Mouse (Mus musculus) lung, embryonic 14.5 days (tissue): ENCODE results near the gene Map3k5. TPM values are rescaled to one million over a fixed set of nuclear protein-coding genes. Genes with fewer than 3 reads are reported as not detected.

Source experiments
- ATAC-seq: fragments of 200-750 bp; cut with Nextera tagmentation; 2 replicates; pipeline ENCODE4 v1.8.0; 2017; ENCODE audit warnings: mild to moderate bottlenecking, moderate TSS enrichment, moderate library complexity; ENCODE audit not compliant: insufficient read depth
- DNase-seq: peaks from one replicate; pipeline ENCODE4 v3.0.0-alpha.2; 2015
- H3K27ac ChIP-seq: fragments of 300-500 bp; sonication (generic); 2 replicates; pipeline ENCODE4 v1.5.1; 2014; ENCODE audit warnings: low read depth, mild to moderate bottlenecking, moderate library complexity
- H3K27me3 ChIP-seq: fragments of 300-500 bp; sonication (generic); 2 replicates; pipeline ENCODE4 v1.6.1; 2014; ENCODE audit warnings: low read length, control low read depth; ENCODE audit not compliant: insufficient read depth
- H3K36me3 ChIP-seq: fragments of 300-500 bp; sonication (generic); 2 replicates; pipeline ENCODE4 v1.6.1; 2014; ENCODE audit warnings: control low read depth; ENCODE audit not compliant: insufficient read depth
- H3K4me1 ChIP-seq: fragments of 300-500 bp; sonication (generic); 2 replicates; pipeline ENCODE4 v1.6.1; 2014; ENCODE audit warnings: antibody characterized with exemption, control low read depth; ENCODE audit not compliant: insufficient read depth
- H3K4me2 ChIP-seq: fragments of 300-500 bp; sonication (generic); 2 replicates; pipeline ENCODE4 v1.6.1; 2014; ENCODE audit warnings: mild to moderate bottlenecking
- H3K4me3 ChIP-seq: fragments of 300-500 bp; sonication (generic); 2 replicates; pipeline ENCODE4 v1.5.1; 2014; ENCODE audit warnings: low read depth, low read length
- H3K9ac ChIP-seq: fragments of 300-500 bp; sonication (generic); 2 replicates; pipeline ENCODE4 v1.6.1; 2014
- H3K9me3 ChIP-seq: fragments of 300-500 bp; sonication (generic); 2 replicates; pipeline ENCODE4 v1.6.1; 2016; ENCODE audit warnings: low read depth, low read length, control low read depth
- CTCF ChIP-seq: IDR thresholded peaks from 2 replicates; pipeline ENCODE4 v1.5.1; 2016; ENCODE audit warnings: antibody characterized with exemption, low read depth
- WGBS: fragments of 180-500 bp; shearing (Covaris S2); extraction: QIAGEN DNeasy Blood & Tissue Kit; methylation state at CpG from one replicate; pipeline ENCODE4 v1.1.7; 2014; 5-methylcytosine and 5-hydroxymethylcytosine counted together
- polyA plus RNA-seq: library from polyadenylated mRNA; unstranded; fragments of >200 nt; fragmentation: Nextera tagmentation; extraction: Ambion mirVana; gene quantifications from 2 replicates; pipeline ENCODE4 v1.2.1, GENCODE M21; 2014

Gene Map3k5
- polyA plus RNA-seq, 1 experiment from 2014 or later: 2.5 TPM

DNA sequence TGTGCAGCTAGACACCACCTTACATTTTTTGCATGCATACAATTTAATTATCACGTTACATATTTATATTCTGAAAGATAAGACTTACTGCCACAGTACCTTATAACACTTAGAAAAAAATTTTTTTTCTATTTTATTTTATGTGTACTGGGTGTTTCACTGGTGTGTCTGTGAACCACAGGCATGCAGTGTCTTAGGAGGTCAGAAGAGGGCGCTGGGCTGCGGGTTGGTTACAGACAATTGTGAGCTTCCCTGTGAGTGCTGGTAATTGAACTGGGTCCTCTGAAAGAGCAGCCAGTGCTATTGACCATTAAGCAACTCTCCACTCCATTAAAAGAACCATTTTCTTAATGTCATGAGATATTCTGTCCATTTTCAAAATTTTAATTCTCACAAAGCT is 43.3 kb downstream of the Map3k5 start:
- H3K4me2 ChIP-seq: no peak overlapping the region
- H3K4me1 ChIP-seq: no peaks in the 10 kb centered on the region
- ATAC-seq (no peak), DNase-seq (no peak)
- TF ChIP-seq CTCF: 0 out of 2 replicates have a peak, but pooled peaks have one; percentile 6
- WGBS: 72% methylated on average over 3 of the region's 3 CpGs
- no peaks in the 10 kb centered on the region for H3K27me3 ChIP-seq
- no peak overlapping the region for H3K27ac ChIP-seq
- no peaks in the 10 kb centered on the region for H3K9me3 ChIP-seq
- H3K4me3 ChIP-seq: no peak overlapping the region
- H3K9ac ChIP-seq: no peak overlapping the region
- H3K36me3 ChIP-seq: no peaks in the 10 kb centered on the region

DNA sequence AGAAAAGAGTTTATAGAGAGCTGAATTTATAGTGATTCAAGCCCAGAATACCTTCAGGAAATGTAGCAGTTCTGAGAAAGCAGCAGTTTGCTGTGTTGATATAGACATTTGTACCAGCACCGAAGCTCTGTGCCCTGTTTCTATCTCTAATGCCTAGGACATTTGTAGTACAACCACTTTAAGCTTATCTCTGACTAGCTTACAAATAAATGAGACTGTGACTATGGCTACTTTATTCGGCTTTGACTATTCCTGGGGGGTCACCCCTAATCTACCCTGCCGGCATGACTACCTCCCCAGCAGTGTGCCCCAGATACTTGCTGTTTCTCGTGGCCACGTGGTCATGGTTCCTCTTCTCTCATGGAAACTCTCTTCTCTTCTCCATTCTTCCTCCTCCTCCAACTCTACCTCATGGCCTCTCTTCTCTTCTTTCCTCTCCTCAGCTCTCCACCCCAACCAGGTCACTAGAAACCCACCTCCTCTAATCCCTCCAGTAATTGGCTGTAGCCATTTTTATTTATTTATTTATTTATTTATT is 44.5 kb downstream of the Map3k5 start:
- no peak for TF ChIP-seq CTCF
- Histone ChIP-seq H3K27ac (no peak overlapping the region), H3K4me1 (no peaks in the 10 kb centered on the region), H3K27me3 (no peaks in the 10 kb centered on the region), H3K4me3 (no peak overlapping the region), H3K4me2 (no peak overlapping the region), H3K9me3 (no peaks in the 10 kb centered on the region), H3K9ac (no peak overlapping the region), H3K36me3 (no peaks in the 10 kb centered on the region)
- ATAC-seq (no peak), DNase-seq (no peak)
- 75% methylated on average over 5 of the region's 5 CpGs for WGBS

DNA sequence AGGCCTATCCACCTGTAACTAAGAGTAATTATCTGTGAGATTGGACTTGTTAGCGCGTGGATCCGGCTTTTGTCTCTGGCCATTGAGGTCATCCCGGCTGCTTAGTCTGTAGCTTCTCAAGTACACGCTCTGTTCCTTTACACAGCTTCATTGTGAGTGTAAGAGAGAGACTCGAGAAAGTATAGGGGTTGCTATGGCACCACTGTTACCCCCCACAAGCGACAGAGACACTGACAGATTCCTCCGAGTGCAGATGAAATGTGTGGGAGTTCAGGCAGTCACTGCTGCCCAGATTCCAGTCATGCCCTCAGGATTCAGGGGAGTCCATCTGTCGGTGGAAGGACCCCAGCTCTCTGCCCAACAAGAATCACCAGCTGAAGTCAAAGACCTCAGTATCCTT is 53.5 kb downstream of the Map3k5 start:
- Histone ChIP-seq H3K9me3 (no peaks in the 10 kb centered on the region), H3K27me3 (no peaks in the 10 kb centered on the region), H3K36me3 (no peaks in the 10 kb centered on the region), H3K4me1 (no peaks in the 10 kb centered on the region), H3K4me2 (no peak overlapping the region), H3K4me3 (no peak overlapping the region), H3K9ac (no peak overlapping the region), H3K27ac (no peak overlapping the region)
- WGBS: 70% methylated on average over 9 of the region's 9 CpGs
- ATAC-seq (no peak), DNase-seq (no peak)
- no peak for TF ChIP-seq CTCF

DNA sequence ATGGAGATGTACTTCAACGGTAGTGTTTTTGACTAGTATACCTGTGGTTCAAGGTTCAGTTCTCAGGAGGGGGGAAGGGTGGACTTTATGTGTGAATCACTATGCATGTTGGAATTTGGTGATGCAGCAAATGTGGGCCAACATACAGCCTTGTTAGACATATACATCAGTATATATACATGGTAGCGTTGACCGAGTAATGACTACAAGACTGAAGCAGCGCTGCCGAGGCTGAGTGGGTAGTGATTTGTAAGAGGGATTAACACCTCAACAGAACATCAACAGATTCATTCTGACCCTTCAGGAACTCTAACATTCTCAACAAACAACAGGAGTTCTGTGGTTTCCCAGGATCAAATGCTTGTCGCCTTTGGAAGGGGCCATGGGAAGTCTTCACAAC is 55.7 kb downstream of the Map3k5 start:
- TF ChIP-seq CTCF: no peak
- no peaks in the 10 kb centered on the region for H3K36me3 ChIP-seq
- 80% methylated on average over 6 of the region's 6 CpGs for WGBS
- DNase-seq: no peak
- no peak overlapping the region for H3K27ac ChIP-seq
- no peaks in the 10 kb centered on the region for H3K27me3 ChIP-seq
- no peak for ATAC-seq
- no peak overlapping the region for H3K9ac ChIP-seq
- no peaks in the 10 kb centered on the region for H3K9me3 ChIP-seq
- no peak overlapping the region for H3K4me3 ChIP-seq
- no peaks in the 10 kb centered on the region for H3K4me1 ChIP-seq
- H3K4me2 ChIP-seq: no peak overlapping the region

DNA sequence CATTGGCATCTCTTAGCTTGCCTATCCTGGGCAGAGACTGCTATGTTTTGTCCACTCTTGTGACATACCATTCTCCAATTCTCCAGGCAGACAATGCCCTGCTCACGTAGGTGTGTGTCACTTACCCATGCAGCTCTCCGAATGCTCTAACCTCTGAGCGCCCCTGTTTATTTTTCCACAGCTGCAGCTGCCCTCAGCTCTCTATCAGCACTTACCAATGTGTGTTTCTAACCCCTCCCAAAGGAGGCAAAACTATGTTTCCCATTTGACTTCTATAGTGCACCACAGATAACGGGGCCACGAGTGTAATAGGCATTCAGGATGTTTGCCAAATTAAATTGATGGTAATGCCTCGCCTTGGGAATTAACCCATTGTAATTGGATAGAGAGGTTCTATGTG is 56.4 kb downstream of the Map3k5 start:
- Histone ChIP-seq H3K36me3 (no peaks in the 10 kb centered on the region), H3K27me3 (no peaks in the 10 kb centered on the region), H3K4me3 (no peak overlapping the region), H3K4me1 (no peaks in the 10 kb centered on the region), H3K4me2 (no peak overlapping the region), H3K9ac (no peak overlapping the region), H3K27ac (no peak overlapping the region), H3K9me3 (no peaks in the 10 kb centered on the region)
- DNase-seq (no peak), ATAC-seq (no peak)
- 30% methylated on average over 6 of the region's 6 CpGs for WGBS
- no peak for TF ChIP-seq CTCF

DNA sequence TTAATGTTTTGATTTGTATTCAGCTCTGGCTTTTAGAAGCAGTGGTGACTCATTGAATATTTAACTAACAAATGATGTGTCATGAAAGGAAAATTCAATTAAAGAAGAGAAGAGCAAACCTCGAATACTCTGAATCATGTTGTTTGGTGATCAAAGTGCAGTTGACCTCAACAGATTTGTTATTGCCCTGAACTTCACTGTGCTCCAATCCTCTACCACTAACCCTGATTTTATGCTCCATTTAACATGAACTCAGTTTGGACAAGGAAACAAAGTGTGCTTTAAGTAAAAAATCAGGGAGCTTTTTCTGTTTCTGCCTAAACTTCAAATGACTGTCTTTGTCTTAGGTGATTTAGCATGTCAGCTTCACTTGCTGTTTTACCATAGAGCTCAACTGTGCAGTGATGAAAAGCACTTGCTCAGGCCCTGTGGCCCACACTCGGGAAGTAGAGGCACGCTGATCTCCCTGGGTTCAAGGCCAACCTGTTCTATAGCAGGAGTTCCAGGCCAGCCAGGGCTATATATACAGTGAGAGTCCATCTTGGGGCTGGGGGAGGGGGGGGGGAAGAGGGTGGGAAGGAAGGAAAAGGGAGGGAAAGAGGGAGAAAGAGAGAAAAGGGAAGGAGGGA is 57.1 kb downstream of the Map3k5 start:
- H3K4me1 ChIP-seq: no peaks in the 10 kb centered on the region
- no peaks in the 10 kb centered on the region for H3K27me3 ChIP-seq
- TF ChIP-seq CTCF: no peak
- no peak for DNase-seq
- no peak overlapping the region for H3K9ac ChIP-seq
- no peaks in the 10 kb centered on the region for H3K9me3 ChIP-seq
- H3K27ac ChIP-seq: no peak overlapping the region
- no peak overlapping the region for H3K4me2 ChIP-seq
- WGBS: 57% methylated on average over 3 of the region's 3 CpGs
- H3K36me3 ChIP-seq: no peaks in the 10 kb centered on the region
- no peak for ATAC-seq
- no peak overlapping the region for H3K4me3 ChIP-seq

DNA sequence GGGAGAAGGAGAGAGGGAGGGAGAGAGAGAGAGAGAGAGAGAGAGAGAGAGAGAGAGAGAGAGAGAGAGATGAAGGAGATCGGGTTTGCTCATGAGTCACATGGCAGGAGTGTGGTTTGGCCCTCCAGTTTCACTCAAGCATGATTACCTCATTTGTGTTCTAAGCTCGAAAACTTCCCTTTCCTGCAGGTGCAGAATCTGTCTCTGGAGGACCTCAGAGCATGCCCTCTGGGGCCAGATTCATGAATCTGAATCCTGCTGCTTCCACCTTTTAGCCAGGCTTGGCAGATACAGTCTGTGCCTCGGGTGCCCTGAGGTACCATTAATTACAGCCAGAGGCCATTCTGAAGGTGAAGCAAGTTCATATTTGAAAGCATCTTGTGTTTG is 57.6 kb downstream of the Map3k5 start:
- DNase-seq: no peak
- no peak overlapping the region for H3K27ac ChIP-seq
- TF ChIP-seq CTCF: no peak

More for the DNA sequence above, 57.6 kb downstream of the Map3k5 start:
- H3K4me2 ChIP-seq: no peak overlapping the region
- H3K36me3 ChIP-seq: no peaks in the 10 kb centered on the region
- no peaks in the 10 kb centered on the region for H3K4me1 ChIP-seq
- whole genome bisulfite sequencing: 16% methylated on average over 3 of the region's 3 CpGs
- no peak overlapping the region for H3K4me3 ChIP-seq
- H3K27me3 ChIP-seq: no peaks in the 10 kb centered on the region
- no peaks in the 10 kb centered on the region for H3K9me3 ChIP-seq
- no peak for ATAC-seq
- H3K9ac ChIP-seq: no peak overlapping the region
